Mouse (Mus musculus): Measurements from ENCODE around the gene Kansl2. TPM values are rescaled to one million over a fixed set of nuclear protein-coding genes. Genes with fewer than 3 reads are reported as not detected.
"Not testable (repeated sequence)": the region's sequence is repeated elsewhere in the genome, so short reads cannot be mapped to it uniquely, and the experiment has no call there.

Kansl2 gene
- total RNA-seq, 2 experiments from 2014 or later, result 4.9 to 17.1 TPM

DNA sequence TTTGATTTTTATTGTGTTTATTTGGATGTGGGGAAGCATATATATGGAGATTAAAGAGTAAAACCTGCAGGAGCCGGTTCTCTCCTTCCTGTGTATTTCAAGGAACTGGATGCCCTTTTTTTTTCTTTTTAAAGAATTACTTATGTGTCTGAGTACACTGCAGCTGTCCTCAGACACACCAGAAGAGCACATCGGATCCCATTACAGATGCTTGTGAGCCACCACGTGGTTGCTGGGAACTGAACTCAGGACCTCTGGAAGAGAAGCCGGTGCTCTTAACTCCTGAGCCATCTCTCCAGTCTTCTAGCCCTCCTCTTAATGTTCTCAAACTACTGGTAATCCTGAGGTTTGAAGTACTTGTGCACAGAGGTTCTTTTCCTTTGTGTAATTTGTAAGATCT, 3.9 kb upstream of the Kansl2 start:
- no peak for ATAC-seq (replicated peaks; ENCODE audit: low FRiP score, poor library complexity, severe bottlenecking)

DNA sequence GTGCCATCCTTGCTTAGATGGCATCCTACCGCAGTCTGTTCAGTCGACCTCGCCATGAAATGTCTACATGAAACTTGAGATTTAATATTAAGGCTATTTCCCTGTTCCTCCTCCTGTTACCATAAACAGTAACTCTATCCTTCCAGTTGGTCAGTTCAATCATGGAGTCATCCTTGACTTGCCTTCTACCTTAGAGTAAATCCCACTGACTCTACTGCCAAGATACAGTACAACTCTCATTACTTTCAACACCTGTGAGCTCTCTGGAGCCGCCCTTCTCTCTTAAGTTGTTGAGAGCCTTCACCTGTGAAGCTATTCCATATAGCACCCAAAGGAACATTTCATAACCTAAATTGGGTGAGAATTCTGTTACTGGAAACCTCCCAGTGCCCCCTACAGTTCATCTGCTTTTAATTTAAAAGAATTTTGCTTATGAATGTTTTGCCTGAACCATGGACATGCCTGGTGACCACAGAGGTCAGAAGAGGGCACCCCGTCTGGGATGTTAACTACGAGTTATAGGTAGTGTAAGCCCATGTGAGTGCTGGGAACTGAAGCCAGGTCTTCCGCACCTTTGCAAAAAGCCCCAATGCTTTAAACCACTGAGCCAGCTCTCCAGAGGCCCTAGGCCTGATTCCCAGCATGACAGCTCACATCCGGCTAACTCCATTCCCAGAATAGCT, 2.9 kb upstream of the Kansl2 start:
- ATAC-seq (replicated peaks; ENCODE audit: low FRiP score, poor library complexity, severe bottlenecking), result no peak

DNA sequence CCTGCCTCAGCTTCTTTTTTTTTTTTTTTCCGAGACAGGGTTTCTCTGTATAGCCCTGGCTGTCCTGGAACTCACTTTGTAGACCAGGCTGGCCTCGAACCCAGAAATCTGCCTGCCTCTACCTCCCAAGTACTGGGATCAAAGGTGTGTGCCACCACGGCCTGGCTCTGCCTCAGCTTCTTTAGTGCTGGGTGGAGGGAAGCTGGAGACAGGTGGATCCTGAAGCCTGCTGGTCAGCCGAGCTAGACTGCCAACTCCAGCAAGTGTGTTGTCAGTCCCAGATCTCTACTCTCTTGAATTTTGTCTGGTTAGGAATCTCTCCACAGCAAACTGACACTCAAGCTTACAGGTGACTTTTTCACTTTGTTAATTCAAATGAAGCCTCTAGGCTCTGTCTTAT, 1.9 kb upstream of the Kansl2 start:
- ATAC-seq (replicated peaks; ENCODE audit: low FRiP score, poor library complexity, severe bottlenecking), result no peak

DNA sequence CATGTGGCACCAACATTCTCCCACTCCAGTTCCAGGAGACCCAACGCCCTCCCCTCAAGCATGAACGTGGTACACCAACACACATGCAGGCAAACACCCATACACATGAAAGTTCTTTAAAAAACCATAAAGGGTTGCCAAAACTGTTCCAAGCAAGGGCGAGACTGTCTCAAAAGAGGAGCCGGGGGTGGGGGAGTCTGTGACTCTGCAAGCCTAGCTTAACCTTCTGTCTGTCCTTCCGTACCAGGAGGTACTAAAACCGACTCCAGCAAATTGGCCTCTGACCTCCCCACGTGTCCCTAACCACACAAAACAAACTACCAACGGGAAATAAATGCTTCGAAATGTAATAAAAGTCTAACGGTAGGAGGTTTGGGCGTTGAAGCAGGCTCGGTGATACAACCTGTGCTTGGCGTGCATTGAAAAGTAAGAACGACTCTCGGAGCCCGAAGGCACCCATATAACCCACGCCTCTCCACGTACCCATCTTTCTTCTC, 981 bp downstream of the Kansl2 start:
- ATAC-seq (replicated peaks; ENCODE audit: low FRiP score, poor library complexity, severe bottlenecking), result no peak

DNA sequence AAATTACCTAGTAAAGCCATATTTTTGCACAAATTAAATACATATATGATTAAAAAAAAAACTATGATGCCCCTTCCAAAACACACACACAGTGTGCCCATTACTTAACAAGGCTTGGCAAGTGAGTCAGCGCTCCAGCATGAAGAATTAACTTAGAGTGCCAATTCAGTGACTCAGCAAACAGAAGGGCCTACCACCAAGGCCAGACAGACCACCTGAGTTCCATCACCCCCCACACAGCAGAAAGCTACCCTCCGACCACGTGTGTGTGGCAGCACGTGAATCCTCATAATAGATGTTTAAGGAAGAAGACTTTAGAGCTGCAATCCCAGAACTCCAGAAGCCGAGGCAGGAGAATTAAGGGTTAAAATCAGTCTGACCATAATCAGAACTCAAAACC, 1.8 kb downstream of the Kansl2 start:
- no peak for ATAC-seq (replicated peaks; ENCODE audit: low FRiP score, poor library complexity, severe bottlenecking)

DNA sequence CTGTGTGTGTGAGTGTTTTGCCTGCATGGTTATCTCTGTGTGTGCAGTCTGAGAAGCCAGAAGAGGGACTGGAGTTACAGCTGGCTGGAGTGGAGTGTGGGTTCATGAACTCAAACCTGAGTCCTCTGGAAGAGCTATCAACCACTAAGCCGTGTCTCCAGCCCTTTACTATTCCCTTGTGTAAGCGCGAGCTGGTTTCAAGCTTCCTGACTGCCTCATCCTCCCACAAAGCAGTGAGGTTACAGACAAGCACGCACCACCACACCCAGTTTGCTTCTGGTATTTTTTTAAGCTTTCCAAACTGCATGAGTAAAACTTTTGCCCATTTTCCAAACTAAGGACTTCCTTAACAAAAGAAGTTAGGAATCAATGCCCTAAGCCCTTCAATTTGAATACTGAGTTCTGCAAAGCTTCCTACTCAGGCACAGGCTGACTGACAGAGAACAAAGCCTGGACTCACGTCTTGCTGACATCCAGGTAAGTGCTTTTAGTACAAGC, 5.9 kb downstream of the Kansl2 start:
- no peak for ATAC-seq (replicated peaks; ENCODE audit: low FRiP score, poor library complexity, severe bottlenecking)

DNA sequence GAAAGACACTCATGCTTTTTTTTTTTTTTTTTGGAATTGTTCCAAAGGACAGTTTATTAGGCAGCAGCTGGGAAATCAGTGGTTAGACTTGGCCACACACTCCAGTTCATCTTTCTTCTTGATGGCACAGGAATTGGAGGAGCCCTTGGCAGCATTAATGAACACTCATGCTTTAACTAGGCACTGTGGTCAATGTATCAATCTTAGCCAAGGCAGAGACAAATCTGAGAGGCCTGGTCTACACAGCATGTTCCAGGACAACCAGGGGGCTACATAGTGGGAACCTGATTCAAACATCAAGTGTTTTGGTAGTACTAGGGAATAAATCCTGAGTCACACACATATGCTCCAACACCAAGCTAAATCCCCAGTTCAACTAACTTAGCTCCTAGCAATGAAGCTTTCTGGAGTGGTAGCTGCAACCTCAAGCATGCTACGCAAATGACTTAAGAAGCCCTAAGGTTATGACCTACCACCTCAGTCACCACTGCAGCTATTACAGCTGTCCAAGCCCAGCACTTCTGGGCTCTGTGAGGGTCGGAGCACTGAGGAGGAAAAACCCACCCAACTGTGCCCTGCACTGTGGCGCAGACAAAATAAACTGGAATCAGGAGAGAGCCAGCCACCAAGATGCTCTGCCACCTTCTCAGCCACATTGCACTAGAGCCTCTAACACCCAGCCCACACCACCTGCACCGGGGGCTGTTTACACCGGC, 6.8 kb downstream of the Kansl2 start:
- ATAC-seq (replicated peaks; ENCODE audit: low FRiP score, poor library complexity, severe bottlenecking), result no peak

DNA sequence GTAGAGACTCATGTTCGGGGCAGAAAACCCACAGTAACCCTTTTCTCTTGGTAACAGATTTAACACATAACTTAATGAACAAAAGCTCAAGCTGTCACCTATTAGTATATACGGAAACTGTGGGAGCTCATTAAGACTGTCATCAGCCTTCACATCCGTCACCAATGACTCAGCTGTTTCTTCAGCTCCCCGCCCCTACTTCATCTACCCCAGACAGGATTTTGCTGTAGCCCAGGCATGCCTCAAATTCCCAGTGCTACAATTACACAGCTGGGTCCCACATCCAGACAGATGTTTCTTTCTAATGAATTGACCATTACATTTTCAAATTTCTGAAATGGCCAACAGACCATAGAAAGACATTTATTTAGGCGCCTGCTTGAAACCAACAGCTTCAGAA, 8.0 kb downstream of the Kansl2 start:
- peak; percentile 91 for ATAC-seq (replicated peaks; ENCODE audit: low FRiP score, poor library complexity, severe bottlenecking)

DNA sequence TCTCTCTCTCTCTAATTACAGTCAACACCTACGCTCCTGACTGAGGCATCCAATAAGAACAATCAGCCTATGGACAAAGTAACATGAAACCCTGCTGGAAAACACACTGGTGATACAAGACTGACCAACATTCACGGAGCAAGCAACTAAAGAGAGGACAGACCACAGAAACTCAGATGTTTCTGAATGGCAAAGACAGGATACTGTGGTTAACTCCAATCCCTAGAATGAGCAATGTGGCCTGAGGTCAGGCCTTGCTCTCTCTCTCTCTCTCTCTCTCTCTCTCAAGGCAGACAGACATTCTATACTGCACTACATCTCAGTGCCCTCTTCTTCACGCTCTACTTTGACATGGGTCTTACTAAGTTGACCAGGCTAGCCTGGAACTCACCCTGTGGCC, 12.8 kb downstream of the Kansl2 start:
- no peak for ATAC-seq (replicated peaks; ENCODE audit: low FRiP score, poor library complexity, severe bottlenecking)

DNA sequence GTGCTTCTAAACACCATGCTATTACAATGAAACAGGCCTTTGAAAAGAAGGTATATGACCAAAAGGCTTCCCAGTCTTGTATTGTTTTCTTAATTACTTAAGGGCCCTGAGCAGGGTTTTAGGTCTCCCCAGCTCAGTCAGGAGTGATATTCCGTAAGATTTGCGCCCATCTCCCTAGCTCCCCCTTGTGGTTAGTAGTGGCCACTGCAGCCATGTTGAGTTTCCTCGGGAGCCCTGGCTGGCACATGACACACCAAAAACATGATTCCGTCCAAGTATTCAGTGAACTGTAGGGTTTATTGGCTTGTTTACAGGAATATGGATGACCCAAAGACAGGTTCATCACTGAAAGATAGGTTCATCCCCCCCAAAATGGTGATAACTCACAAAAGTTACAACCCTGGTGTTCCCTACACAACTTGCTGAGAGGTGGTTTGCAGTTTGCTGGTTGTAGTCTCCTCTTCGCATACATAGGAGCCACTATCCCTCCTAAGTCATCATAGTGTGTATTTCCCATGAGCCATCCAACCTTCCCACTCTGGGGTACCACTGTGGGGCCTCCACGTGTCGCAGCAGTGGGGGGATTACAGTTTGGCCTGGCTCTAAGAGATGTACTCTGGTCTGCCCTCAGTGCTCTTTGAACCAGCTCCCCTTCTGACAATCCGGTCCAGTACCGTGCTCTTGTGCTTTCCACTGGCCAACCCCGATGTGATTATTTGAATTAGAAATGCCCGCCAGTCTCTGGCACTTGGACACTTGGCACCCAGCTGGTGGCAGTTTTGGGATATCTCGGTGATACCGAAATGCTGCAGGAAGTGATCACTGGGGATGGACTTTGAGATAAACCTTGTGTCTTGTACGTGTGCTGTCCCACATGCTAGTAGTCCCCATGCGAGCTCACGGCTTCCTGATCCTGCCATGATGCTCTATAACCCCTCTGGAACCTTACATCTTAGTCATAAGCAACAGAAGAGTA, 16.4 kb downstream of the Kansl2 start:
- ATAC-seq (replicated peaks; ENCODE audit: low FRiP score, poor library complexity, severe bottlenecking), result peak; percentile 81

DNA sequence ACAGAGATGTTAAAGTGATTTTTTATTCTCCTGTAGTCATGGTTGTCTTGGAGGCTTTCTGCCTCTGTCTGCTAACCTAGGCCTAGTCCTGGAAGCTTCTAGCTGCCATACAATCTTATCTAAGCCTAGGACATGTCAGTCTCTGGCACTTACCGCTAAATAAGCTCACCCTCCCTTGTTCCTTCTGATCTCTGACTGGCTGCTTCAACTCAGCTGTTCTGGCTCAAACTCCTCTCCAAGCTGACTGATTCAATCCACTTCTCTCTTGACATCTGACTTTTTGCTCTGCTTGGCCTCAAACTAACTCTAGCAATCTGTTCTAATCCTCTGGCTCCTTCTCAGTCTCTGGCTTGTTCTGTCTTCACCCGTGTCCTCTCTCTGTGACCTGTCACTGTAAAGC, 19.2 kb downstream of the Kansl2 start:
- ATAC-seq (replicated peaks; ENCODE audit: low FRiP score, poor library complexity, severe bottlenecking), result not testable (repeated sequence)

DNA sequence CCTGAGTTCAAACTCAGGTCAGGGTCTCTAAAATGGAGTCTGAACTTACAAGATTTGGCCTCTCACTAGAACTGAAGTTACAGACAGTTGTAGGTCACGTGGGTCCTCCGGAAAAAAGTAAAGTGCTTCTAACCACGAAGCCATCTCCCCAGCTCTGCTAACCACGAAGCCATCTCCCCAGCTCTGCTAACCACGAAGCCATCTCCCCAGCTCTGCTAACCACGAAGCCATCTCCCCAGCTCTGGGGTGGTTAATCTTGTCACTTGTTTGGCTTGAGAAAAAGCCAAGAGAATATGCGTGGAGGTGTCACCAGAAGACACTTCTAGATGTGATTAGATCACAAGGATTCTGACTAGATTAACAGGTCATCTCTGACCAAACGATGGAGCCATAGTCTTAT, 19.9 kb downstream of the Kansl2 start:
- ATAC-seq (replicated peaks; ENCODE audit: low FRiP score, poor library complexity, severe bottlenecking), result no peak

DNA sequence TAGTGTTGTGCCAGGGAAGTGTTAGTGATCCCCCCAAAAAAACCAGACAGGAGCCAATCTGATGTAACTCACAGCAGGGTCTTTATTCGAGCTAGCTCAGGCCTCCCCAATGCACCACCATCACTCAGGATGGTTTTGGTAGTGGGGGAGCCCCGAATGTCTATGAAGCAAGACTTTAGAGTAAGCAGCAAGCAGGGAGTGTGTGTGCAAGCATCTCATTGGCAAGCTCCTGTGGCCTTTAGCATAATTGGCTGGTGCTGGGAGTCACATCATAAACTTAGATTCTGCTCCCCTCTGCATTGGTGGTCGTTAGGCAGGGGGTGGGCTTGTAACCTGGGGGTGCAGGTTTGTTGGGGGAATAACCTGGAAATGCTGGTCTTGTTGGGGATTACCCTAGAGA, 20.4 kb downstream of the Kansl2 start:
- ATAC-seq (replicated peaks; ENCODE audit: low FRiP score, poor library complexity, severe bottlenecking), result not testable (repeated sequence)

DNA sequence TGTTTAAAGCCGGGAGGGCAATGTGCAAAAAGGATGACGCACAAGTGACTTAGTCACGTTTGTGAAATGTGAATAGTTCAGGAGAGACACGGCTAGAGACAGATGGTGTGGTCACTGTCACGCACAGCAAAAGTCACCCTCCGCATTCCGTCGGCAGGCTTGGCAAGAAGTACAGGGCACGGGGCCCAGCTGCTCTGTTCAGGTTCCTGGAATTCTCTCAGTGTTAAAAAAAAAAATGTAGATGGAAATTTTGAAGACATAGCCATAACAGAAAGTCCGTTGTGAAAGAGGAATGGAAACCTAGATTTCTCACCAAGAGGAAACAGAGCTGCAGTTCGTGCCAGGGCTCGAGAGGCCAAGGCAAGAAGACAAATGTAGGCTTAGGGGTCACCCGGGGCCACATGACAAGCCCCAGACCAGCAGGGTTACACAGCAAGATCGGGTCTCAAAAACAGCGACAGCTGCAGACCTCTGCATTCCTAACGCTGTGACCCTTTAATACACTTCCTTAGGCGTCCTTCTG, 21.2 kb downstream of the Kansl2 start:
- no peak for ATAC-seq (replicated peaks; ENCODE audit: low FRiP score, poor library complexity, severe bottlenecking)

DNA sequence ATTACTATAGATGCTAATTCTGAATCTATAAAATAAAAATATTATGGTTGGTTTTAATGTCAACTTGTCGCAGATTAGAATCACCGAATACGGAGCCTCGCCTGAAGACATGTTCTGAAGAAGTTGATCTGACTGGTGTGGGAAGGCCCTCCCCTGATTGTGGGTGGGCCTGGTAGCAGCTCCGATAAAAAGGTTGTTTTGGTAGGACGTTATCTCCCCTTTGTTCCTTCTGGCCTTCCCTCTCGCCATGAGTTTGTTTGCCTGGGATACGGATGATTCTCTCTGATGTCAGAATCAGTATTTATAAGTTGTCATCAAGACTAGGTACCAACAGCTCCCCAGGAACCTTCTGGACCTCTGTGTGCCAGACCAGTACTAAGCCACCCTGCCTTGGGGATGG, 21.8 kb downstream of the Kansl2 start:
- ATAC-seq (replicated peaks; ENCODE audit: low FRiP score, poor library complexity, severe bottlenecking), result no peak

DNA sequence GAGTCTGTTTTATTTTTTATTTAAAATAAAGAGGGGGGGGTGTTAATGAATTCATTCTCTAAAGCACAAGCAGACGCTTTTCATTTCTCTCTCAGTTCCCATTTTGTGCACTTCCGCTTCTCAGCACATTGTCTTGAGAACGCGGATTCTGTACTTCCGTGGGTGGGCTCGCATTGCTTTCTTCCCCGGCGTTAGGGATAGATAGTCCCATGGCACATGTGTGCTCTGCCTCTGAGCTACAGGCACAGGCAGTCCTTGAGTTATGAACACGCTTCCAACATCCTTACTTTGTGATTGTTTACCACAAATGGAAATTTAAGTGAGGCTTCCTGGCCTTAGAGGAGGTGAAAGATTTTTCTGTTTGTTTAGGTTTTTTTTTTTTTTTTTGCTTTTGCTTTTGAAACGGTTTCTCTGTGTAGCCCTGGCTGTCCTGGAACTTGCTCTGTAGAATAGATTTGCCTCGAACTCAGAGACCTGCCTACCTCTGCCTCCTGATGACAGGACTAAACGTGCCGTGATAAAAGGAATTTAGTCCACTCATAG, 22.6 kb downstream of the Kansl2 start:
- no peak for ATAC-seq (replicated peaks; ENCODE audit: low FRiP score, poor library complexity, severe bottlenecking)

DNA sequence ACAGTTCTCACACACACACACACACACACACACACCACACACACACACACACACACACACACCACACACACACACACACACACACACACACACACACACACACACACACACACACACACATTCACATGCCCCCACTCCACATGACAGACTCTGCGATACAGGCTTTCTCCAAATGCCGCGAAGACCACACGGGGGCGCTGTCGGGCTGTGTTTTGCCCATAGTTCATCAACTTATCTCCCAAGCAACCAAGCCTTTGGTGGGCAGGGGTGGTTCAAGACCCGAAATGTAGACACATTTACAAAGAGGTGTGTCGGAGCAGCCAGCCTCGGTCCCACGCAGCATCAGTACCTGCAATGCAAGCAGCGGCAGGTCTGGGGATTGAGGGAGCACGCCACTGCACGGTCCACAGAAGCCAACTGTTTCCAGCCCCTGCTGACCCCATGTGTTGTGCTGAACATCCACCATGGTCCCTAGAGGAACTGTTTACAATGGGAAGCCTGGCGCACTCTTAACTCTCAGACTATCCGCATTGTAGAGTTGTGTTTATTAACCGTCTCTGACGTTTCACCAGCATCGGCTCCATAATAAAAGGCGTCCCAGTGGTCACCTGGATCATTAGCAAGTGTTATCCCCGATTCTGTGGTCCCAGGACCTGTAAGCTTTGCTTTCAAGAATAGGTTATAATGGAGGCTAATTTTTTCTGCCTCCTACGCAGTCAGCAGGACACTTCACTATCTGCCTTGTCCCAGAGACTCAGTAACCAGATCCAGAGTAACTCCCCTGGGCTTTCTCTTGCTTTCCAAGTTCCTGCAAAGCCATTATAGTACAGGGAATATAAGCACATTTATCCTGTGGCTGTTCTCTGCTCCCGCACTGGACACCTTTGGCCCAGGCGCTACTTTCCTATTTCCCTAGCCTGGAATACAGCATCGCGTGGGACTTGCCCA, 23.4 kb downstream of the Kansl2 start:
- ATAC-seq (replicated peaks; ENCODE audit: low FRiP score, poor library complexity, severe bottlenecking), result peak; percentile 92

DNA sequence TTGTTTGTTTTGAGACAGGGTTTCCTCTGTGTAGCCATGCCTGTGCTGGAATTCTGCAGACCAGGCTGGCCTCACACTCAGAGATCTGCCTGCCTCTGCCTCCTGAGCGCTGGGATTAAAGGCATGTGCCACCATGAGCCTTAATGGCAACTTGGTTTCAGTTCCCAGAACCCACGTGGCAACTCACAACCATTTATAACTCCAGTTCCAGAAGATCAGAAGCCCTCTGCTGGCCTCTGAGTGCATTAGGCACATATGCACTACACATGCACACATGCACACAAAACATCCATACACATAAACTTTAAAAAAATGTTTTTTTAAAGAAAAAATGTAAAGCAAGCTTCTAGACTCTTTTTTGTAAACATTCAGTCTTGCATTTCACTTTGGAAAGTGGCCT, 24.7 kb downstream of the Kansl2 start:
- no peak for ATAC-seq (replicated peaks; ENCODE audit: low FRiP score, poor library complexity, severe bottlenecking)

DNA sequence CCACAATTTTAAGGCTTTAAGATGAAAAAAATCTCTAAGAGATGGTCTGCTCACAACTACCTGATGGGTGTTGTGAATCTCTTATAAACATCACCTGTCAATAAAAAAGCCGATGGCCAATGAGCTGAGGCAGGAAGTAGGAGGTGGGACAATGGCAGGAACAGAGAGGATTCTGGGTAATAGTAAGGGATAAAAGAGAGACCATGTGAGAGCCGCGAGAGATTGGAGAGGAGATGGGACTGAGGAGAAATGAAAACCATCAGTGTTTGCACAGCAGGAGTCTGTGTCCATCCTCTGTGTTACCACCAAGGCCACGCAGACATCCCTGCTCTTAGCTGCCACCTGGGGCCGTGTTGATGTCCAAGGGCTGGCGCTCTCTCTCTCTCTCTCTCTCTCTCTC, 26.7 kb downstream of the Kansl2 start:
- ATAC-seq (replicated peaks; ENCODE audit: low FRiP score, poor library complexity, severe bottlenecking), result no peak

All from erythroblast, adult 5-6 weeks (primary cell).